Mouse (Mus musculus) stomach, embryonic 15.5 days (tissue): ENCODE data around the gene Antxr1. TPM values are rescaled to one million over a fixed set of nuclear protein-coding genes. Genes with fewer than 3 reads are reported as not detected.

ENCODE experiments used
- ATAC-seq: fragments of 200-750 bp; cut with Nextera tagmentation; 2 replicates; pipeline ENCODE4 v1.8.0; 2017; ENCODE audit warnings: low read depth, moderate number of reproducible peaks, moderate TSS enrichment; ENCODE audit not compliant: insufficient read depth, low FRiP score
- H3K27ac ChIP-seq: fragments of 300-500 bp; sonication (generic); 2 replicates; pipeline ENCODE4 v1.5.1; 2015; ENCODE audit warnings: mild to moderate bottlenecking, inconsistent platforms
- H3K27me3 ChIP-seq: fragments of 300-500 bp; sonication (generic); replicated peaks from 2 replicates; pipeline ENCODE4 v1.6.1; 2015; ENCODE audit warnings: inconsistent platforms
- H3K36me3 ChIP-seq: fragments of 300-500 bp; sonication (generic); 2 replicates; pipeline ENCODE4 v1.6.1; 2015; ENCODE audit warnings: inconsistent platforms
- H3K4me1 ChIP-seq: fragments of 300-500 bp; sonication (generic); 2 replicates; pipeline ENCODE4 v1.6.1; 2015; ENCODE audit warnings: inconsistent platforms
- H3K4me2 ChIP-seq: fragments of 300-500 bp; sonication (generic); 2 replicates; pipeline ENCODE4 v1.6.1; 2015; ENCODE audit warnings: mild to moderate bottlenecking, inconsistent platforms
- H3K4me3 ChIP-seq: fragments of 300-500 bp; sonication (generic); replicated peaks from 2 replicates; pipeline ENCODE4 v1.5.1; 2015; ENCODE audit warnings: inconsistent platforms
- H3K9ac ChIP-seq: fragments of 300-500 bp; sonication (generic); 2 replicates; pipeline ENCODE4 v1.6.1; 2015; ENCODE audit warnings: inconsistent platforms
- H3K9me3 ChIP-seq: fragments of 300-500 bp; sonication (generic); 2 replicates; pipeline ENCODE4 v1.6.1; 2016; ENCODE audit warnings: inconsistent platforms
- WGBS: fragments of 180-500 bp; shearing (Covaris S2); methylation state at CpG from one replicate; pipeline ENCODE4 v1.1.7; 2015; 5-methylcytosine and 5-hydroxymethylcytosine counted together
- polyA plus RNA-seq: library from polyadenylated mRNA; unstranded; fragments of >200 nt; fragmentation: Nextera tagmentation; extraction: Ambion mirVana; gene quantifications from 2 replicates; pipeline ENCODE4 v1.2.1, GENCODE M21; 2015

Gene Antxr1
- polyA plus RNA-seq, 1 experiment from 2014 or later = 8.0 TPM

GRCm38 (mm10) chr6:87129861-87130260 is 205.8 kb downstream of the Antxr1 start:
- 89% methylated on average over 8 of the region's 8 CpGs for WGBS
- Histone ChIP-seq H3K9me3 (no peaks in the 10 kb centered on the region), H3K9ac (no peak overlapping the region), H3K4me2 (no peak overlapping the region), H3K36me3 (no peaks in the 10 kb centered on the region; the same call in 1 of the 2 replicates), H3K27ac (no peak overlapping the region), H3K27me3 (no peaks in the 10 kb centered on the region), H3K4me3 (no peak overlapping the region), H3K4me1 (0 out of 2 replicates have a peak, but pooled peaks cover 9% of the 10 kb centered on the region)
- ATAC-seq = no peak

- no peaks in the 10 kb centered on the region for H3K36me3 ChIP-seq
- 0 out of 2 replicates have a peak, but pooled peaks cover 9% of the 10 kb centered on the region for H3K4me1 ChIP-seq
- no peaks in the 10 kb centered on the region for H3K9me3 ChIP-seq
- no peak overlapping the region for H3K9ac ChIP-seq
- H3K27me3 ChIP-seq = no peaks in the 10 kb centered on the region
- peak; percentile 71; the same call in 1 of the 2 replicates for ATAC-seq
- H3K4me2 ChIP-seq = no peak overlapping the region
- WGBS = 36% methylated on average over 8 of the region's 8 CpGs
- 0 out of 2 replicates have a peak overlapping the region, but pooled peaks have one; percentile 31 for H3K27ac ChIP-seq
- H3K4me3 ChIP-seq = no peak overlapping the region
These were observed 208.4 kb downstream of the Antxr1 start for GRCm38 (mm10) chr6:87127049-87127753.

- no peak for ATAC-seq
- H3K27ac ChIP-seq = no peak overlapping the region
- H3K4me1 ChIP-seq = 0 out of 2 replicates have a peak, but pooled peaks cover 11% of the 10 kb centered on the region
- 79% methylated on average over 4 of the region's 4 CpGs for WGBS
- no peak overlapping the region for H3K9ac ChIP-seq
- no peaks in the 10 kb centered on the region for H3K27me3 ChIP-seq
- no peak overlapping the region for H3K4me2 ChIP-seq
- H3K36me3 ChIP-seq = no peaks in the 10 kb centered on the region
- H3K4me3 ChIP-seq = no peak overlapping the region
- H3K9me3 ChIP-seq = no peaks in the 10 kb centered on the region
These were observed 211.6 kb downstream of the Antxr1 start for GRCm38 (mm10) chr6:87123973-87124372.

GRCm38 (mm10) chr6:87123406-87123805 is 212.2 kb downstream of the Antxr1 start:
- Histone ChIP-seq H3K27ac (no peak overlapping the region), H3K9ac (no peak overlapping the region), H3K27me3 (no peaks in the 10 kb centered on the region), H3K4me1 (0 out of 2 replicates have a peak, but pooled peaks cover 11% of the 10 kb centered on the region), H3K4me2 (no peak overlapping the region), H3K4me3 (no peak overlapping the region), H3K36me3 (no peaks in the 10 kb centered on the region), H3K9me3 (no peaks in the 10 kb centered on the region)
- ATAC-seq = no peak
- 71% methylated on average over 6 of the region's 6 CpGs for WGBS

- Histone ChIP-seq H3K4me3 (no peak overlapping the region), H3K27me3 (no peaks in the 10 kb centered on the region), H3K4me2 (no peak overlapping the region), H3K4me1 (0 out of 2 replicates have a peak, but pooled peaks cover 3% of the 10 kb centered on the region), H3K36me3 (no peaks in the 10 kb centered on the region), H3K9me3 (no peaks in the 10 kb centered on the region), H3K27ac (no peak overlapping the region), H3K9ac (no peak overlapping the region)
- no peak for ATAC-seq
- WGBS = 59% methylated on average over 7 of the region's 7 CpGs
These were observed 213.7 kb downstream of the Antxr1 start for GRCm38 (mm10) chr6:87121961-87122360.

- Histone ChIP-seq H3K4me2 (no peak overlapping the region), H3K27me3 (no peaks in the 10 kb centered on the region), H3K36me3 (no peaks in the 10 kb centered on the region), H3K4me1 (0 out of 2 replicates have a peak, but pooled peaks cover 2% of the 10 kb centered on the region), H3K27ac (no peak overlapping the region), H3K4me3 (no peak overlapping the region), H3K9ac (no peak overlapping the region), H3K9me3 (no peaks in the 10 kb centered on the region)
- 84% methylated on average over 6 of the region's 6 CpGs for WGBS
- ATAC-seq = no peak
These were observed 215.0 kb downstream of the Antxr1 start for GRCm38 (mm10) chr6:87120661-87121060.

- WGBS = 54% methylated on average over 4 of the region's 4 CpGs
- 0 out of 2 replicates have a peak, but pooled peaks cover 2% of the 10 kb centered on the region for H3K4me1 ChIP-seq
- no peaks in the 10 kb centered on the region for H3K36me3 ChIP-seq
- H3K4me2 ChIP-seq = no peak overlapping the region
- no peaks in the 10 kb centered on the region for H3K9me3 ChIP-seq
- no peaks in the 10 kb centered on the region for H3K27me3 ChIP-seq
- no peak overlapping the region for H3K9ac ChIP-seq
- no peak overlapping the region for H3K4me3 ChIP-seq
- 0 out of 2 replicates have a peak overlapping the region, but pooled peaks have one; percentile 2 for H3K27ac ChIP-seq
- ATAC-seq = peak; percentile 54; the same call in 1 of the 2 replicates
These were observed 215.6 kb downstream of the Antxr1 start for GRCm38 (mm10) chr6:87119975-87120374.

- ATAC-seq = peak; percentile 58
- Histone ChIP-seq H3K9ac (no peak overlapping the region), H3K27ac (0 out of 2 replicates have a peak overlapping the region, but pooled peaks have one; percentile 2), H3K4me1 (0 out of 2 replicates have a peak, but pooled peaks cover 2% of the 10 kb centered on the region), H3K27me3 (no peaks in the 10 kb centered on the region), H3K36me3 (no peaks in the 10 kb centered on the region), H3K9me3 (no peaks in the 10 kb centered on the region), H3K4me3 (no peak overlapping the region), H3K4me2 (no peak overlapping the region)
- 79% methylated on average over 20 of the region's 20 CpGs for WGBS
These were observed 216.4 kb downstream of the Antxr1 start for GRCm38 (mm10) chr6:87119066-87119837.

GRCm38 (mm10) chr6:87116596-87116995 is 219.0 kb downstream of the Antxr1 start:
- Histone ChIP-seq H3K4me1 (0 out of 2 replicates have a peak, but pooled peaks cover 2% of the 10 kb centered on the region), H3K27ac (no peak overlapping the region), H3K36me3 (no peaks in the 10 kb centered on the region), H3K27me3 (no peaks in the 10 kb centered on the region), H3K4me3 (no peak overlapping the region), H3K4me2 (no peak overlapping the region), H3K9me3 (no peaks in the 10 kb centered on the region), H3K9ac (no peak overlapping the region)
- ATAC-seq = no peak
- 84% methylated on average over 7 of the region's 7 CpGs for WGBS

GRCm38 (mm10) chr6:87115981-87116380 is 219.6 kb downstream of the Antxr1 start:
- Histone ChIP-seq H3K27ac (no peak overlapping the region), H3K4me1 (0 out of 2 replicates have a peak, but pooled peaks cover 2% of the 10 kb centered on the region), H3K9ac (no peak overlapping the region), H3K36me3 (no peaks in the 10 kb centered on the region), H3K4me2 (no peak overlapping the region), H3K9me3 (no peaks in the 10 kb centered on the region), H3K27me3 (no peaks in the 10 kb centered on the region), H3K4me3 (no peak overlapping the region)
- WGBS = 78% methylated on average over 2 of the region's 2 CpGs
- ATAC-seq = no peak

GRCm38 (mm10) chr6:87112125-87112524 is 223.5 kb downstream of the Antxr1 start:
- H3K9ac ChIP-seq = no peak overlapping the region
- no peaks in the 10 kb centered on the region for H3K9me3 ChIP-seq
- H3K27ac ChIP-seq = no peak overlapping the region
- H3K36me3 ChIP-seq = no peaks in the 10 kb centered on the region
- H3K4me1 ChIP-seq = no peaks in the 10 kb centered on the region
- no peak overlapping the region for H3K4me3 ChIP-seq
- H3K27me3 ChIP-seq = no peaks in the 10 kb centered on the region
- no peak for ATAC-seq
- 79% methylated on average over 6 of the region's 6 CpGs for WGBS
- no peak overlapping the region for H3K4me2 ChIP-seq

GRCm38 (mm10) chr6:87111493-87111892 is 224.1 kb downstream of the Antxr1 start:
- no peak for ATAC-seq
- no peaks in the 10 kb centered on the region for H3K36me3 ChIP-seq
- H3K4me1 ChIP-seq = no peaks in the 10 kb centered on the region
- H3K4me2 ChIP-seq = no peak overlapping the region
- 92% methylated on average over 1 of the region's 1 CpGs for WGBS
- no peak overlapping the region for H3K9ac ChIP-seq
- H3K27ac ChIP-seq = no peak overlapping the region
- no peak overlapping the region for H3K4me3 ChIP-seq
- H3K9me3 ChIP-seq = no peaks in the 10 kb centered on the region
- H3K27me3 ChIP-seq = no peaks in the 10 kb centered on the region
